Mouse (Mus musculus): ENCODE results near the gene Gtf2a1l. TPM values are rescaled to one million over a fixed set of nuclear protein-coding genes. Genes with fewer than 3 reads are reported as not detected.

The Gtf2a1l gene
- polyA plus RNA-seq, 2 experiments: 0.05 to 0.15 TPM

GRCm38 (mm10) chr17:88625350-88625749 lies 43.1 kb upstream of the Gtf2a1l start:
- H3K4me1 ChIP-seq (ENCODE audit: control insufficient read depth, insufficient read depth, low read length): peaks cover 46% of the 10 kb centered on the region
- no peak overlapping the region for H3K9ac ChIP-seq (ENCODE audit: low read depth, low read length, severe bottlenecking)
- TF ChIP-seq POLR2A (IDR thresholded peaks at IDR 0.05; ENCODE audit: borderline replicate concordance, extremely low read depth, insufficient read depth, insufficient read length): no peak
- H3K27me3 ChIP-seq (ENCODE audit: control insufficient read depth, insufficient read depth, low read length): no peaks in the 10 kb centered on the region
- no peak overlapping the region for H3K4me2 ChIP-seq (replicated peaks; ENCODE audit: low read depth, low read length, severe bottlenecking)
- H3K36me3 ChIP-seq (ENCODE audit: control insufficient read depth, insufficient read depth, low read length): peaks cover 15% of the 10 kb centered on the region; the same call in 1 of the 2 replicates
- H3K9me3 ChIP-seq (ENCODE audit: control insufficient read depth, low read length): no peaks in the 10 kb centered on the region
- peak overlapping the region; percentile 66; the same call in 1 of the 2 replicates for H3K27ac ChIP-seq (replicated peaks; ENCODE audit: low read depth, low read length)
- ATAC-seq (ENCODE audit: low FRiP score, low read depth): no peak
- no peak overlapping the region for H3K4me3 ChIP-seq (replicated peaks; ENCODE audit: low read length)
- no peak for DNase-seq (ENCODE audit: low spot score)
- 89% methylated on average over 13 of the region's 13 CpGs for WGBS

DNA sequence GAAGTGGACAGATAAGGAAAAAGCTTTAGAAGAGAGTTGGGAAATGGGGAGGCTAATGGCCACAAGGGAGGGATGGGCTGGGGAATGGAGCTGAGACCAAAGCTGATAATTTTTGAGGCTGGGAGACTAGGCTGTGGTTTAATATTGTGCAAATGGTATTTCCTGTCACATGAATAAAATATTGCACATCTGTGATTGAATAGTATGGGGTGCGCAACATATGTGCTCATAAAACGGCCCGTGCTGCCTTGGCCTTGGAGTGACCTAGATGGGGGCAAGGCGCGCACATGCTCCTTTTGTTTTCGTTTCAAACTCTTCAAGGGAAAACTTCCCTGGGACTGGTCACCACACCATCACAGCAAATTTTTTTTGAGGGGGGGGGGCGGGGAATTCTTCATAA lies 42.5 kb upstream of the Gtf2a1l start:
- H3K9ac ChIP-seq (ENCODE audit: low read depth, low read length, severe bottlenecking): no peak overlapping the region
- TF ChIP-seq POLR2A (IDR thresholded peaks at IDR 0.05; ENCODE audit: borderline replicate concordance, extremely low read depth, insufficient read depth, insufficient read length): no peak
- H3K4me1 ChIP-seq (ENCODE audit: control insufficient read depth, insufficient read depth, low read length): peaks cover 49% of the 10 kb centered on the region
- ATAC-seq (ENCODE audit: low FRiP score, low read depth) (peak; percentile 48), DNase-seq (ENCODE audit: low spot score) (peak; percentile 56)
- peak overlapping the region; percentile 82 for H3K27ac ChIP-seq (replicated peaks; ENCODE audit: low read depth, low read length)
- H3K4me2 ChIP-seq (replicated peaks; ENCODE audit: low read depth, low read length, severe bottlenecking): peak overlapping the region; percentile 36
- H3K9me3 ChIP-seq (ENCODE audit: control insufficient read depth, low read length): no peaks in the 10 kb centered on the region
- no peak overlapping the region for H3K4me3 ChIP-seq (replicated peaks; ENCODE audit: low read length)
- no peaks in the 10 kb centered on the region for H3K27me3 ChIP-seq (ENCODE audit: control insufficient read depth, insufficient read depth, low read length)
- WGBS: 32% methylated on average over 7 of the region's 7 CpGs
- H3K36me3 ChIP-seq (ENCODE audit: control insufficient read depth, insufficient read depth, low read length): peaks cover 10% of the 10 kb centered on the region; the same call in 1 of the 2 replicates

- Histone ChIP-seq H3K9me3 (ENCODE audit: control insufficient read depth, low read length) (no peaks in the 10 kb centered on the region), H3K36me3 (ENCODE audit: control insufficient read depth, insufficient read depth, low read length) (0 out of 2 replicates have a peak, but pooled peaks cover 5% of the 10 kb centered on the region), H3K4me1 (ENCODE audit: control insufficient read depth, insufficient read depth, low read length) (peaks cover 50% of the 10 kb centered on the region), H3K4me2 (replicated peaks; ENCODE audit: low read depth, low read length, severe bottlenecking) (peak overlapping the region; percentile 36), H3K27ac (replicated peaks; ENCODE audit: low read depth, low read length) (peak overlapping the region; percentile 82), H3K9ac (ENCODE audit: low read depth, low read length, severe bottlenecking) (no peak overlapping the region), H3K4me3 (replicated peaks; ENCODE audit: low read length) (no peak overlapping the region; the same call in 1 of the 2 replicates), H3K27me3 (ENCODE audit: control insufficient read depth, insufficient read depth, low read length) (no peaks in the 10 kb centered on the region)
- DNase-seq (ENCODE audit: low spot score) (peak; percentile 44), ATAC-seq (ENCODE audit: low FRiP score, low read depth) (peak; percentile 61)
- 23% methylated on average over 7 of the region's 7 CpGs for WGBS
- no peak for TF ChIP-seq POLR2A (IDR thresholded peaks at IDR 0.05; ENCODE audit: borderline replicate concordance, extremely low read depth, insufficient read depth, insufficient read length)
Measured at GRCm38 (mm10) chr17:88626347-88626811, 42.1 kb upstream of the Gtf2a1l start.

DNA sequence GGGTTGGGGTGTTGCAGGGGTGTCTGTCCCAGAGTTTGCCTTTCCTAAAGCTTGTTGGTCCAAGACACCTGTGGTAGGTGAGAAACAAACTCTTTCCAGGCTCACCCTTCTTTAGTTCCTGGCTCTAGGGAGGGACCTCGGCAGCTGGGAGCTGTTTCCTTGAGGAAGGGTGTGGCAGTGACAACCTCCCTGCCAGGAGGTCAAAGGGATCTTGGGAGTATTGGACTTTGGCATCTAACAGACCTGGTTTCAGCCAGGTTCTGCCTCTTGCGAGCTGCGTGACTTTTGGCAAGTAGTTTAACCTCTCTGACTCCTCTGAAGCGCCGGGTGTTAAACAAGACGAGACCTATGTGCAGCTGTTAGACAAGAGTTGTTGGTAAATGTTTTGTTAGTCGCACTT lies 41.3 kb upstream of the Gtf2a1l start:
- Histone ChIP-seq H3K4me3 (replicated peaks; ENCODE audit: low read length) (no peak overlapping the region), H3K4me2 (replicated peaks; ENCODE audit: low read depth, low read length, severe bottlenecking) (peak overlapping the region; percentile 36), H3K36me3 (ENCODE audit: control insufficient read depth, insufficient read depth, low read length) (0 out of 2 replicates have a peak, but pooled peaks cover 5% of the 10 kb centered on the region), H3K27ac (replicated peaks; ENCODE audit: low read depth, low read length) (peak overlapping the region; percentile 82; the same call in 1 of the 2 replicates), H3K9ac (ENCODE audit: low read depth, low read length, severe bottlenecking) (no peak overlapping the region), H3K27me3 (ENCODE audit: control insufficient read depth, insufficient read depth, low read length) (no peaks in the 10 kb centered on the region), H3K4me1 (ENCODE audit: control insufficient read depth, insufficient read depth, low read length) (peaks cover 55% of the 10 kb centered on the region), H3K9me3 (ENCODE audit: control insufficient read depth, low read length) (no peaks in the 10 kb centered on the region)
- ATAC-seq (ENCODE audit: low FRiP score, low read depth) (no peak), DNase-seq (ENCODE audit: low spot score) (no peak)
- TF ChIP-seq POLR2A (IDR thresholded peaks at IDR 0.05; ENCODE audit: borderline replicate concordance, extremely low read depth, insufficient read depth, insufficient read length): no peak
- 65% methylated on average over 7 of the region's 7 CpGs for WGBS

- H3K36me3 ChIP-seq (ENCODE audit: control insufficient read depth, insufficient read depth, low read length): no peaks in the 10 kb centered on the region
- H3K27ac ChIP-seq (replicated peaks; ENCODE audit: low read depth, low read length): peak overlapping the region; percentile 81
- no peak overlapping the region for H3K9ac ChIP-seq (ENCODE audit: low read depth, low read length, severe bottlenecking)
- 18% methylated on average over 10 of the region's 10 CpGs for whole genome bisulfite sequencing
- no peak overlapping the region for H3K4me3 ChIP-seq (replicated peaks; ENCODE audit: low read length)
- no peaks in the 10 kb centered on the region for H3K9me3 ChIP-seq (ENCODE audit: control insufficient read depth, low read length)
- no peaks in the 10 kb centered on the region for H3K27me3 ChIP-seq (ENCODE audit: control insufficient read depth, insufficient read depth, low read length)
- H3K4me2 ChIP-seq (replicated peaks; ENCODE audit: low read depth, low read length, severe bottlenecking): peak overlapping the region; percentile 18
- DNase-seq (ENCODE audit: low spot score) (peak; percentile 85), ATAC-seq (ENCODE audit: low FRiP score, low read depth) (peak; percentile 27)
- no peak for TF ChIP-seq POLR2A (IDR thresholded peaks at IDR 0.05; ENCODE audit: borderline replicate concordance, extremely low read depth, insufficient read depth, insufficient read length)
- H3K4me1 ChIP-seq (ENCODE audit: control insufficient read depth, insufficient read depth, low read length): peaks cover 61% of the 10 kb centered on the region
Measured at GRCm38 (mm10) chr17:88628676-88629380, 39.6 kb upstream of the Gtf2a1l start.
